Mouse (Mus musculus) lung, embryonic 16.5 days (tissue): Measurements from ENCODE around the gene Nsfl1c. TPM values are rescaled to one million over a fixed set of nuclear protein-coding genes. Genes with fewer than 3 reads are reported as not detected.

Experiments used
- ATAC-seq: fragments of 200-750 bp; cut with Nextera tagmentation; 2 replicates; pipeline ENCODE4 v1.8.0; 2017; ENCODE audit warnings: low read depth, mild to moderate bottlenecking, moderate library complexity
- H3K27ac ChIP-seq: fragments of 300-500 bp; sonication (generic); 2 replicates; pipeline ENCODE4 v1.5.1; 2014; ENCODE audit warnings: mild to moderate bottlenecking, control low read depth, low read length
- H3K27me3 ChIP-seq: fragments of 300-500 bp; sonication (generic); 2 replicates; pipeline ENCODE4 v1.6.1; 2014; ENCODE audit warnings: low read depth, low read length, mixed read lengths; ENCODE audit not compliant: control insufficient read depth, insufficient read depth
- H3K36me3 ChIP-seq: fragments of 300-500 bp; sonication (generic); 2 replicates; pipeline ENCODE4 v1.6.1; 2014; ENCODE audit warnings: low read length; ENCODE audit not compliant: control insufficient read depth, insufficient read depth
- H3K4me1 ChIP-seq: fragments of 300-500 bp; sonication (generic); replicated peaks from 2 replicates; pipeline ENCODE4 v1.6.1; 2014; ENCODE audit warnings: low read length, mixed read lengths; ENCODE audit not compliant: control insufficient read depth, insufficient read depth
- H3K4me2 ChIP-seq: fragments of 300-500 bp; sonication (generic); 2 replicates; pipeline ENCODE4 v1.6.1; 2014; ENCODE audit warnings: low read depth, low read length, control low read depth
- H3K4me3 ChIP-seq: fragments of 300-500 bp; sonication (generic); 2 replicates; pipeline ENCODE4 v1.5.1; 2014; ENCODE audit warnings: mild to moderate bottlenecking, low read length, control low read depth
- H3K9ac ChIP-seq: fragments of 300-500 bp; sonication (generic); 2 replicates; pipeline ENCODE4 v1.6.1; 2014; ENCODE audit warnings: low read length, control low read depth
- H3K9me3 ChIP-seq: fragments of 300-500 bp; sonication (generic); 2 replicates; pipeline ENCODE4 v1.6.1; 2016; ENCODE audit warnings: low read length; ENCODE audit not compliant: control insufficient read depth
- WGBS: fragments of 180-500 bp; shearing (Covaris S2); extraction: QIAGEN DNeasy Blood & Tissue Kit; methylation state at CpG from one replicate; pipeline ENCODE4 v1.1.7; 2014; 5-methylcytosine and 5-hydroxymethylcytosine counted together
- polyA plus RNA-seq: library from polyadenylated mRNA; unstranded; fragments of >200 nt; fragmentation: Nextera tagmentation; extraction: Ambion mirVana; gene quantifications from 2 replicates; pipeline ENCODE4 v1.2.1, GENCODE M21; 2015

The Nsfl1c gene
- polyA plus RNA-seq, 1 experiment from 2014 or later = 200 TPM

- peak within 1 kb of the TSS; percentile 61 for H3K4me2 ChIP-seq
- no peaks in the 10 kb centered on the region for H3K27me3 ChIP-seq
- no peaks in the 10 kb centered on the region for H3K9me3 ChIP-seq
- under 1% methylated on average over 81 of the region's 93 CpGs for WGBS
- H3K9ac ChIP-seq = peak within 1 kb of the TSS; percentile 97
- peak within 1 kb of the TSS; percentile 97 for H3K27ac ChIP-seq
- peak; percentile 98 for ATAC-seq
- peaks cover 11% of the 10 kb centered on the region for H3K36me3 ChIP-seq
- H3K4me3 ChIP-seq = peak within 1 kb of the TSS; percentile 97
- peaks cover 29% of the 10 kb centered on the region for H3K4me1 ChIP-seq
Observed at GRCm38 (mm10) chr2:151542323-151543062, 48.5 kb downstream of the Nsfl1c start, which contains the start of gene Fkbp1a. Gene Fkbp1a, plus strand, starts transcription at chr2:151542483.

- Histone ChIP-seq H3K9ac (peak overlapping the region; percentile 97), H3K4me2 (peak overlapping the region; percentile 61), H3K36me3 (peaks cover 11% of the 10 kb centered on the region), H3K27me3 (no peaks in the 10 kb centered on the region), H3K4me1 (peaks cover 29% of the 10 kb centered on the region), H3K4me3 (peak overlapping the region; percentile 97), H3K27ac (peak overlapping the region; percentile 97), H3K9me3 (no peaks in the 10 kb centered on the region)
- under 1% methylated on average over 21 of the region's 21 CpGs for WGBS
- peak; percentile 48 for ATAC-seq
Observed at GRCm38 (mm10) chr2:151543063-151543895, 49.3 kb downstream of the Nsfl1c start.

GRCm38 (mm10) chr2:151544673-151545072 lies 50.7 kb downstream of the Nsfl1c start:
- Histone ChIP-seq H3K27ac (no peak overlapping the region), H3K4me2 (peak overlapping the region; percentile 61), H3K9me3 (no peaks in the 10 kb centered on the region), H3K4me1 (peaks cover 29% of the 10 kb centered on the region), H3K36me3 (peaks cover 12% of the 10 kb centered on the region), H3K9ac (peak overlapping the region; percentile 47), H3K27me3 (no peaks in the 10 kb centered on the region), H3K4me3 (peak overlapping the region; percentile 97)
- no peak for ATAC-seq
- WGBS = 53% methylated on average over 6 of the region's 6 CpGs

- Histone ChIP-seq H3K36me3 (peaks cover 23% of the 10 kb centered on the region), H3K4me2 (no peak overlapping the region), H3K27me3 (no peaks in the 10 kb centered on the region), H3K9ac (no peak overlapping the region), H3K4me3 (no peak overlapping the region), H3K27ac (no peak overlapping the region), H3K4me1 (peaks cover 25% of the 10 kb centered on the region), H3K9me3 (no peaks in the 10 kb centered on the region)
- 85% methylated on average over 4 of the region's 4 CpGs for WGBS
- ATAC-seq = no peak
Observed at GRCm38 (mm10) chr2:151546571-151546970, 52.6 kb downstream of the Nsfl1c start.

GRCm38 (mm10) chr2:151549615-151550121 lies 55.7 kb downstream of the Nsfl1c start:
- Histone ChIP-seq H3K4me3 (no peak overlapping the region), H3K36me3 (peaks cover 35% of the 10 kb centered on the region), H3K27me3 (no peaks in the 10 kb centered on the region), H3K4me1 (peaks cover 10% of the 10 kb centered on the region), H3K9me3 (no peaks in the 10 kb centered on the region), H3K4me2 (no peak overlapping the region), H3K27ac (no peak overlapping the region), H3K9ac (no peak overlapping the region)
- 79% methylated on average over 3 of the region's 3 CpGs for WGBS
- no peak for ATAC-seq

Other genes starting within 250 kb of the Nsfl1c start
- gene 4921509C19Rik, start 18.0 kb upstream of the Nsfl1c start, polyA plus RNA-seq = not detected in 2 replicates
- 699 and 778 TPM in 2 replicates for gene Fkbp1a, start 48.3 kb downstream of the Nsfl1c start, polyA plus RNA-seq
- 0.74 and 1.2 TPM in 2 replicates for gene Sdcbp2, start 78.4 kb downstream of the Nsfl1c start, polyA plus RNA-seq
- 0.69 and 0.87 TPM in 2 replicates for gene Snph, start 138.4 kb downstream of the Nsfl1c start, polyA plus RNA-seq
- gene Rad21l, start 174.4 kb downstream of the Nsfl1c start, polyA plus RNA-seq = not detected in 2 replicates
- gene Tmem74b, start 207.8 kb downstream of the Nsfl1c start, polyA plus RNA-seq = 1.4 and 1.6 TPM in 2 replicates